Mouse (Mus musculus): ENCODE measurements around the gene Serpinb2. TPM values are rescaled to one million over a fixed set of nuclear protein-coding genes. Genes with fewer than 3 reads are reported as not detected.

The Serpinb2 gene
- polyA plus RNA-seq (2011; ENCODE audit: insufficient read depth, insufficient read length, low read depth, missing spikeins), result not detected in 2 replicates

- Histone ChIP-seq H3K9me3 (replicated peaks; ENCODE audit: control insufficient read depth, insufficient read depth, low read length, poor library complexity, severe bottlenecking) (no peaks in the 10 kb centered on the region), H3K9ac (ENCODE audit: low read depth, poor library complexity, severe bottlenecking) (no peak within 1 kb of the TSS), H3K27ac (ENCODE audit: insufficient read depth, low read length) (no peak within 1 kb of the TSS), H3K4me1 (ENCODE audit: control insufficient read depth, insufficient read depth, low read length) (no peaks in the 10 kb centered on the region), H3K27me3 (ENCODE audit: control insufficient read depth, insufficient read depth, low read length, poor library complexity, severe bottlenecking) (no peaks in the 10 kb centered on the region), H3K36me3 (ENCODE audit: control insufficient read depth, insufficient read depth, low read length, poor library complexity, severe bottlenecking) (no peaks in the 10 kb centered on the region), H3K4me3 (ENCODE audit: low read depth, low read length) (no peak within 1 kb of the TSS)
- TF ChIP-seq POLR2A (IDR thresholded peaks at IDR 0.05; ENCODE audit: insufficient read depth, low read length), result no peak
- no peak for TF ChIP-seq CTCF (IDR thresholded peaks at IDR 0.05; ENCODE audit: low read depth, low read length)
Observed at GRCm38 (mm10) chr1:107511252-107511651, at the start of gene Serpinb2. Gene Serpinb2 (plus strand): TSS chr1:107511423.

- Histone ChIP-seq H3K9ac (ENCODE audit: low read depth, poor library complexity, severe bottlenecking) (no peak overlapping the region), H3K27me3 (ENCODE audit: control insufficient read depth, insufficient read depth, low read length, poor library complexity, severe bottlenecking) (no peaks in the 10 kb centered on the region), H3K9me3 (replicated peaks; ENCODE audit: control insufficient read depth, insufficient read depth, low read length, poor library complexity, severe bottlenecking) (no peaks in the 10 kb centered on the region), H3K4me3 (ENCODE audit: low read depth, low read length) (no peak overlapping the region), H3K4me1 (ENCODE audit: control insufficient read depth, insufficient read depth, low read length) (no peaks in the 10 kb centered on the region), H3K27ac (ENCODE audit: insufficient read depth, low read length) (no peak overlapping the region), H3K36me3 (ENCODE audit: control insufficient read depth, insufficient read depth, low read length, poor library complexity, severe bottlenecking) (no peaks in the 10 kb centered on the region)
- TF ChIP-seq CTCF (IDR thresholded peaks at IDR 0.05; ENCODE audit: low read depth, low read length), result no peak
- no peak for TF ChIP-seq POLR2A (IDR thresholded peaks at IDR 0.05; ENCODE audit: insufficient read depth, low read length)
- no peak for TF ChIP-seq EP300 (IDR thresholded peaks at IDR 0.05; ENCODE audit: insufficient read depth, low read depth, low read length)
Observed at GRCm38 (mm10) chr1:107479909-107480308, 31.3 kb upstream of the Serpinb2 start.

- H3K4me3 ChIP-seq (ENCODE audit: low read depth, low read length), result no peak overlapping the region
- no peaks in the 10 kb centered on the region for H3K36me3 ChIP-seq (ENCODE audit: control insufficient read depth, insufficient read depth, low read length, poor library complexity, severe bottlenecking)
- no peaks in the 10 kb centered on the region for H3K9me3 ChIP-seq (replicated peaks; ENCODE audit: control insufficient read depth, insufficient read depth, low read length, poor library complexity, severe bottlenecking)
- TF ChIP-seq CTCF (IDR thresholded peaks at IDR 0.05; ENCODE audit: low read depth, low read length) (peak; percentile 30), EP300 (IDR thresholded peaks at IDR 0.05; ENCODE audit: insufficient read depth, low read depth, low read length) (no peak), POLR2A (IDR thresholded peaks at IDR 0.05; ENCODE audit: insufficient read depth, low read length) (no peak)
- no peaks in the 10 kb centered on the region for H3K4me1 ChIP-seq (ENCODE audit: control insufficient read depth, insufficient read depth, low read length)
- H3K27me3 ChIP-seq (ENCODE audit: control insufficient read depth, insufficient read depth, low read length, poor library complexity, severe bottlenecking), result no peaks in the 10 kb centered on the region
- H3K27ac ChIP-seq (ENCODE audit: insufficient read depth, low read length), result no peak overlapping the region
- H3K9ac ChIP-seq (ENCODE audit: low read depth, poor library complexity, severe bottlenecking), result no peak overlapping the region
Observed at GRCm38 (mm10) chr1:107481452-107481851, 29.8 kb upstream of the Serpinb2 start.

- Histone ChIP-seq H3K27me3 (ENCODE audit: control insufficient read depth, insufficient read depth, low read length, poor library complexity, severe bottlenecking) (no peaks in the 10 kb centered on the region), H3K9ac (ENCODE audit: low read depth, poor library complexity, severe bottlenecking) (no peak overlapping the region), H3K4me3 (ENCODE audit: low read depth, low read length) (no peak overlapping the region), H3K9me3 (replicated peaks; ENCODE audit: control insufficient read depth, insufficient read depth, low read length, poor library complexity, severe bottlenecking) (no peaks in the 10 kb centered on the region), H3K36me3 (ENCODE audit: control insufficient read depth, insufficient read depth, low read length, poor library complexity, severe bottlenecking) (no peaks in the 10 kb centered on the region), H3K27ac (ENCODE audit: insufficient read depth, low read length) (no peak overlapping the region), H3K4me1 (ENCODE audit: control insufficient read depth, insufficient read depth, low read length) (no peaks in the 10 kb centered on the region)
- TF ChIP-seq POLR2A (IDR thresholded peaks at IDR 0.05; ENCODE audit: insufficient read depth, low read length), result no peak
- no peak for TF ChIP-seq EP300 (IDR thresholded peaks at IDR 0.05; ENCODE audit: insufficient read depth, low read depth, low read length)
- TF ChIP-seq CTCF (IDR thresholded peaks at IDR 0.05; ENCODE audit: low read depth, low read length), result no peak
Observed at GRCm38 (mm10) chr1:107489577-107489976, 21.6 kb upstream of the Serpinb2 start.

- no peaks in the 10 kb centered on the region for H3K27me3 ChIP-seq (ENCODE audit: control insufficient read depth, insufficient read depth, low read length, poor library complexity, severe bottlenecking)
- no peak overlapping the region for H3K27ac ChIP-seq (ENCODE audit: insufficient read depth, low read length)
Observed at GRCm38 (mm10) chr1:107496789-107497188, 14.4 kb upstream of the Serpinb2 start.

GRCm38 (mm10) chr1:107502025-107502424 is 9.2 kb upstream of the Serpinb2 start:
- TF ChIP-seq POLR2A (IDR thresholded peaks at IDR 0.05; ENCODE audit: insufficient read depth, low read length) (no peak), CTCF (IDR thresholded peaks at IDR 0.05; ENCODE audit: low read depth, low read length) (no peak), EP300 (IDR thresholded peaks at IDR 0.05; ENCODE audit: insufficient read depth, low read depth, low read length) (no peak)
- Histone ChIP-seq H3K9me3 (replicated peaks; ENCODE audit: control insufficient read depth, insufficient read depth, low read length, poor library complexity, severe bottlenecking) (no peaks in the 10 kb centered on the region), H3K4me3 (ENCODE audit: low read depth, low read length) (no peak overlapping the region), H3K4me1 (ENCODE audit: control insufficient read depth, insufficient read depth, low read length) (no peaks in the 10 kb centered on the region), H3K27ac (ENCODE audit: insufficient read depth, low read length) (no peak overlapping the region), H3K36me3 (ENCODE audit: control insufficient read depth, insufficient read depth, low read length, poor library complexity, severe bottlenecking) (no peaks in the 10 kb centered on the region), H3K27me3 (ENCODE audit: control insufficient read depth, insufficient read depth, low read length, poor library complexity, severe bottlenecking) (no peaks in the 10 kb centered on the region), H3K9ac (ENCODE audit: low read depth, poor library complexity, severe bottlenecking) (no peak overlapping the region)

More at GRCm38 (mm10) chr1:107496789-107497188, 14.4 kb upstream of the Serpinb2 start:
- Histone ChIP-seq H3K9ac (ENCODE audit: low read depth, poor library complexity, severe bottlenecking) (no peak overlapping the region), H3K9me3 (replicated peaks; ENCODE audit: control insufficient read depth, insufficient read depth, low read length, poor library complexity, severe bottlenecking) (no peaks in the 10 kb centered on the region), H3K36me3 (ENCODE audit: control insufficient read depth, insufficient read depth, low read length, poor library complexity, severe bottlenecking) (no peaks in the 10 kb centered on the region), H3K4me3 (ENCODE audit: low read depth, low read length) (no peak overlapping the region), H3K4me1 (ENCODE audit: control insufficient read depth, insufficient read depth, low read length) (no peaks in the 10 kb centered on the region)
- TF ChIP-seq CTCF (IDR thresholded peaks at IDR 0.05; ENCODE audit: low read depth, low read length) (no peak), POLR2A (IDR thresholded peaks at IDR 0.05; ENCODE audit: insufficient read depth, low read length) (no peak), EP300 (IDR thresholded peaks at IDR 0.05; ENCODE audit: insufficient read depth, low read depth, low read length) (no peak)
